Mouse (Mus musculus): ENCODE results near the gene Dolpp1. TPM values are rescaled to one million over a fixed set of nuclear protein-coding genes. Genes with fewer than 3 reads are reported as not detected.
A peak's percentile ranks its signal among the peaks of the same experiment; 100 is the strongest.

The Dolpp1 gene
- 10 to 100 TPM; 18.2 to 18.7 TPM for total RNA-seq (2021)
- long read RNA-seq, experiment 1, transcript Dolpp1-201 (8 exons, 2,251 nt) = major isoform, 23 of 28 reads
- long read RNA-seq, experiment 1, partial matches to known transcripts = 1 of 28 reads
- long read RNA-seq, experiment 1, other reads (novel, unspliced or antisense) = 4 of 28 reads
- long read RNA-seq, experiment 2, transcript Dolpp1-201 (8 exons, 2,251 nt) = major isoform, 10 of 11 reads
- long read RNA-seq, experiment 2, partial matches to known transcripts = 0 of 11 reads
- long read RNA-seq, experiment 2, other reads (novel, unspliced or antisense) = 1 of 11 reads

DNA sequence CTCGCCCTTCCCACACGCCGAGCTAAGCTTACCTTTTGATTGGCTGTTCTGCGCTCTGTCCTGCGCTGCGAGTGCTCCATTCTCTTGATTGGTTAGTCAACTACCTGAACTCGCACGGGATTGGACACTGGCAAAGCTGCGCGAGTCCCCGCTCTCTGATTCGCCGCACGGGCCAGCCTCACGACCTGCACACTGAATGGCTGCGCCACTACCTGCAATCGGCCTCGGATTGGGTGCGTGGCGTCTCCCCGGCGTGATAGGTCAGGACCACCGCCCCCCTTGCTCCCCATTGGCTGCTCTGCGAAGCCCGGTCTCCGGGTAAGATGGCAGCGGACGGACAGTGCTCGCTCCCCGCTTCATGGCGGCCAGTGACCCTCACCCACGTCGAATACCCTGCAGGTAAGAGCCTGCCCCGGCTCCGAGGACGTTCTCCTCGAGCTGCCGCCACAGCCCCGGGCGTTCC, at the start of gene Dolpp1:
Gene Dolpp1, plus strand, starts transcription at position 141 of the 463 bp plus-strand sequence.
- peak; percentile 97 for DNase-seq

DNA sequence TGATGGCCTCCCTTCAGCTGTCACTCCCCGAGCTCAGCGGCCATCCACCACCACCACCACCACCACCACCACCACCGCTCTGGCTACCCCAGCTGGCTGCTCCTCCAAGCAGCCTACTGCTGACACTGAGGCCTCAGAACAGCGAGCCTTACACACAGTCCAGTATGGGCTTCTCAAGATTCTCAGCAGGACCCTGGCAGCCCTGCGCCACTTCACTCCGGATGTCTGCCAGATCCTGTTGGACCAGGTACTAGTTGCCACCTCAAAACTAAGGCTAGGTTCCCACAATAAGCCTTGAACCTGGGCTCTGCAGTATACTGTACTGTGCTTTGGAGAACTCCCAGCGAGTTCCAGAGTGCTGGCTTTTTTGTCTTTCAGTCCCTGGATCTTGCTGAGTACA, 49.5 kb upstream of the Dolpp1 start:
- DNase-seq = no peak

DNA sequence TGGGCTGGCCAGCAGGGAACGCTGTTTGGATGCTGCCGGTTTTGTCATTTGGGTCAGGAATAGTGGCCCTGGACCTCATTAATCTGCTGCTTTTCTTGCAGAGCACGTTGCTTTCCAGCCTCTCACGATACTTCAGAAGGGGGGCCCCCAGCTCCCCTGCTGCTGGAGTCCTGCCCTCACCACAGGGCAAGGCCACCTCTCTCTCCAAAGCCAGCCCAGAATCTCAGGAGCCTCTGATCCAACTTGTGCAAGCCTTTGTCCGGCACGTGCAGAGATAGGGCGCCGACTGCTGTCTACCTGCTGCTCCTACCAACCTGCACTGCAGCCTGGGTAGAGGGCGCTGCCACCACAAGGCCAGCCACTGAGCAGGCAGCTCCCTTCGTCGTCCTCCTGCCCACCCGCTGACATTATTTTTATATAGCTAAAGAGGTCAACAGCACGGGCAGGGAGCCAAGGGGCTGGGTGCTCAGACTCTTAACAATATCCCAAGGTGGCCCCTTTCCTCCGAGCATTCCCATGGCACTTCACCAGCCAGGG, 48.4 kb upstream of the Dolpp1 start:
- DNase-seq = peak; percentile 70 to 75

DNA sequence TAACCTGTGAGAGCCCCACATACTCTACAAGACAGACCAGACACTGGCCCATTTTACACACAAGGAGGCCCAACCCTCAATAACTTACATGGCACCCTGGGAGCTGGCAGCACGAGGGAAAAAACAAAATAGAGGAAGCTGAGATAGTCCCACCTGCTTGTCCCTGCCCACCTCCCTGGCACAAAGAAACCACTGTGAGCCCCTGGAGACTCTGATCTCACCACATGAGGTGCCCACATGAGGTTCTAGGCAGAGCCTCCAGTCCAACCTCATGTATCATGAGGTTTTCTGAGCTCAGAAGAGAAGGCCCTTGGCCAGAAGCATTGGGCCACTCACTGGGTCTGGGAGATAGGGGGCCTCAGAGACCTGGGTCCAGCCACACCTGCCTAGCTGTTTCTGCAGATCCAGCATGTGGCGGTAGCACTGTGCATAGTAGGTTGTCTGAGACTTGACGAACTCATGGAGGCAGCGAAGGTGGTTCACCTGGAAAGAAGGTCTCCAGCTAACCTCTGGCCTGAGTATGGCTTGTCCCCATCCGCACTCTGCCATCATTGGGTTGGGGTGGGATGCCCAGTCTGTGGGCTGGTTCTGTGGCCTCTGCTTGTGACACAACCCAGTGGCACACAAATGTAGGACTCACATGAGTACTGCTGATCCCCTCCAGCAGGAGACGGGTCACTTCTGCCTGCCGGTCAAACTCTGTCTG, 45.9 kb upstream of the Dolpp1 start:
- no peak for DNase-seq

DNA sequence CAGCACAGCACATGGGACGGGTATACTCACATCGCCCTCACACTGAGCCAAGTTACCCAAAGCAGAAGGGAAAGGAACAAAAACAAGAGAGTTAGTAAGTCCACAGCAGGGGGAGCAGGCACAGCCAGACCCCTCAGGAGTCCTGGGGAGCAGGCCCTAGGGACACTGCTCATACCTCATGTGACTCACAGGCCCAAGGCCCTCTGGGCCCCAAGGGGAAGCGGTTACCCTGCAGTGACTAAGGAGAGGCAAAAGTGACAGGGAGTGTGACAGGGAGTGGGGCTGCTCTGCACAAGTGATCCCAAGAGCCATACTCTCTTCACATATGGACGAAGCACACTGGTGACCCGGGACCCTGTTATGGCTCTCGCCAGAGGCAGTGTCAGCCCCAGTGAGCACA, 42.9 kb upstream of the Dolpp1 start:
- DNase-seq = peak; percentile 68 to 74

DNA sequence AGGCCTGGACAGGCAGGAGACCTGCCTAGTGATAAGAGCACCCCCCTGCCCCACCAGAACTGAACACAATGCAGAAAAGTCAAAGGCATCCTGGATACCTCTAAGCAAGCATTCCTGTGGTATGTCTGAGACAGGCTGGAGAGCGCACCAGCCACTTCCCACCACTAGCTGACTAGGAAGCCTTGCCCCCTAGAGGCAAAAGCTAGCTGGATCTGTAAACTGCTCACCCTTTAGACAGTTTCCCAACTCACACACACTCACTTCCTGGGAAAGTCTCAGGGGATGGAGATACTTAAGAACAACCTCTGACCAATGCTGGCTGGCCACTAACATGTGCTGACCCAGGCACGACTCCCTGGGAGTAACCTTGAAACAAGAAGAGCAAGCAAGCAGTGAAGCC, 40.9 kb upstream of the Dolpp1 start:
- DNase-seq = no peak

DNA sequence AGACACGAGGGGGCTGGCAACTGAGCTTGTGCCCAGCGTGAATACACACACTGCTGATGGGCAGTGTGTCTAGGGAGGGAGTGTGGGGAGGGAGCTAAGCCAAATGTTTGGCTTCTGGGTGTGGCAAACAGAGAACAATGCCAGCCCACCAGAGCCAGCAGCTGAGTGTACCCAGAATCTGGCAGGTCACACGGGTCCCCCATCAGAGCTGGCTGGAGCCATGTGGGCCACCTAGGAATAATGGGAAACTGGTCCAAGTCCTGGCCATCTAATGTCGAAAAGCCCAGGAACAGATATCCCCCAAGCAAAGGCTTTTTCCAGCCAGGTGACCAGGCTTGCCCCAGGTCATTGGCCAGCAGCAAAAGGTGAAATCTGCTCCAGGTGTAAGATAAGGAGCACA, 36.2 kb upstream of the Dolpp1 start:
- no peak for DNase-seq

DNA sequence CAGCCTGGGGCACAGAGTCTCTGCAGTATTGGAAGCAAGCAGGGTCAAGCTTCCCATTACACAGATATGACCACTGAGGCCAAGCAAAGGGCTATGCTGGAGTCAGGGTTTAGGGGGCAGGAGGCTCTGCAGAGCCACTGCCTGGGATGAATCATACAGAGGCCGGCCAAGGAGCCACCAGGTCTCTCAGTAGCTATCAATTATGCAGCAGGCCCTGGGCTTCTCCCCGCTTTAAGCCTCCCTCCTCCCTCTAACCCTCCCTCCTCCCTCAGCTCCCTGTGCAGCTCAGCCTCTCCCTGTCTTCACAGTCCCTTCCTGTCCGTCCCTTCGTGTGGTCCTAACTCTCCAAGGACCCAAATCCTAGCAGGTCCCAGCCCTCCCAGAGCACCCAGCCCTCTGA, 35.8 kb upstream of the Dolpp1 start:
- DNase-seq = peak; percentile 42 to 50

DNA sequence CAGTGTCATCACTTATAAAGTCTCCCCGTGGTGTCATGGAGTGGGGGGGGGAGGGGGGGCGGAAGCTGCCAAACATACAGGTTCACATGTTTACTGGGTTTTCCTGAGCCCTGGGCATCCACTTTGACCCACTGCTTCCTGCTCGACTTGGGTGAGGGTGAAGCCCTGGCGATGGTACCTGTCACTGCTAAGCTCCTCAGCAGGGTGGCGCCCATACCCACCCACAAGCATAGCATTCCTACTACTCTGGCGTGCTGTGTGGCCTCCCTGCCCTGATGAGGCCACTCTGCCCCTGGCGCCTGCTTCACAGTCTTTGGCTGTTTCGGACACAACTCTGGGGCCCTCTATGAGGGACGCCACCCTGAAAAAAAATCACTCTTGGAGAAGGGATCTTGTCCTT, 35.1 kb upstream of the Dolpp1 start:
- DNase-seq = no peak

DNA sequence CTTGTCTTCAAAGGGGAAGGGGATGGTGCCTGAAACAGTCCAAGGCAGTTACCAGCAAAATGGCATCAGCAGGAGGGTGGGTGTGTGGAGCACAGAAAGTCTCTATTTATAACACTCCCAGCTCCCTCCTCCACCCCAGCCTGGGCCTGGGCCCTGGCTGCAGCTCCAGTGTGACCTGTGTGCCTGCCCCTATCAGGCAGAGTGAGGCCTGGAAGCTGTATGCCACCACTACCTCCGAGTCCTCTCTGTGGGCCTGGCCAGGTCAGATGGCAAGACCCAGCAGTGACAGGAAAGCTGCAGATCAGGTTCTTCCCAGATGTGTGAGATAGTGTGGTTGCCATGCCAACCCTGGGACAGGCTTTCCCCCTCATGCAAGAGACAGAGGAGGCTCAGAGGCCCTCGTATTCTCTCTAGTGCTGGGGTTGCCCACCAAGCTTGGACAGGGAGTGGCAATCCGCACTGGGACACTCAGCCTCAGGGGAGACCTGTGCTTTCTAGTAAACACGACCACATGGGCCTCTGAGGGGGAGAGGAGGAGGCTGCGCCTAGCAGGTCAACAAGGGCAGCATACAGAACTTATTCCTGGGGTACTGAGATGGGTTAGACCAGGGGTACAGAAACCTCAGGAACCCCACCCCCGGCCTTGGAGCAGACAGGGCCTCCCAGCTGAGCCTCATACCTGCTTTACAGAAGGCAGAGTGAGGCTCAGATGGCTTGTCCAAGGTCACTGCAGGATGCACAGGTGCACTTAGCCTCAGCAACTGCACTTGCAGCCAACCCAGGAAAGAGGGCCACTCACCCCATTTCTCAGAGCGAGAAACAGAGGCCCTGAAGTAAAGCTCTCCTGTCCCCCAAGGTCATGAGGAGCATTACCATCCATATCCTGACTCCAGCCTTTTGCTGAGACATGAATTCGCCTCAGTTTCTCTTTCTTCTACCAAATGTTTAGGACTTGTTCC, 34.2 kb upstream of the Dolpp1 start:
- no peak for DNase-seq

DNA sequence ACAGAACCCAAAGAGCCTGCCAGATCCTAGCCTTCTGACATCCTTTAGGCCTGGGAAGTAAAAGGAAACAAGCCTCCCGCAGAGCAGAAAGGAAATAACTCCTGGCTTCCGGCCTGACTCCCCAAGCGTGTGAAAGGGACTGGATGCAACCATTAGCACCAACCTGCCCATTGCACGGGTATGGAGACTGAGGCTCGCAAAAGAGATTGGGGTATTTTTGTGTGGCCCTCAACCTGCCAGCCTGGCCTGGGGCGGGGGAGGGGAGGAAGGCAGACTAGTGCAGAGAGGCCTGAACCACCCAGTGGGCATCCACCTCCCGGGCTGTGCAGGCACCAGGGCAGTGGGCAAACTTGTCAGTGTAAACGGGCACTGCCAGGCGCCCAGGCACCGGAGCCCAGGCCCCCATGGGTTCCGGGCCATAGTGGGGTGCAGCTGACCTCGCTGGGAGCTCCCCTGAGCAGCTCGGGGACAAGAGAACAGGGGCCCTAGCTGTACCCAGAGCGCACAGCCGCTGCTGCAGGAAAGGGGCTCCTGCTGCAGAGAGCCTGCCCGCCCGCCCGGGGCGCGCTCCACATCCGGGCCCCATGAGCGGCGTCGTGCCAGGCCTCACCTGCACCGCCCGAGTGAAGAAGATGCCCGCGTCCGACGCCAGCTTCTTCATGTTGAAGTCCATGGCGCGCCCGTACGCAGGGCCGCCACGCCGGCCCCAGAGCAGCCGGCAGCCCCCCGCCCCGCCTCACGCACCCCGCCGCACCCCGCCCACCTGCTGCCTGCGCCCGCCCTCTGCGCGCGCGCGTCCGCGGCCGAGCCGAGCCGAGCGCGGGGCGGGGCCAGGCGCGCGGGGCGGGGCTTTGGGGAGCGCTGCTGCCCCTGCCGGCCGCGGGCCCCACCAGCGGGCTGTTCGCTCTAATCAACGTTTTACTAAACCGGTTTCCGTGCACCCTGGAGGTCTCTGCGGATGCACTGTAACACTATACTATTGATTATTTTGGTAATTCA, 33.2 kb upstream of the Dolpp1 start, which contains the start of gene Sh3glb2:
Gene Sh3glb2, minus strand, starts transcription at position 805 of the 999 bp plus-strand sequence.
- peak; percentile 89 to 97 for DNase-seq

DNA sequence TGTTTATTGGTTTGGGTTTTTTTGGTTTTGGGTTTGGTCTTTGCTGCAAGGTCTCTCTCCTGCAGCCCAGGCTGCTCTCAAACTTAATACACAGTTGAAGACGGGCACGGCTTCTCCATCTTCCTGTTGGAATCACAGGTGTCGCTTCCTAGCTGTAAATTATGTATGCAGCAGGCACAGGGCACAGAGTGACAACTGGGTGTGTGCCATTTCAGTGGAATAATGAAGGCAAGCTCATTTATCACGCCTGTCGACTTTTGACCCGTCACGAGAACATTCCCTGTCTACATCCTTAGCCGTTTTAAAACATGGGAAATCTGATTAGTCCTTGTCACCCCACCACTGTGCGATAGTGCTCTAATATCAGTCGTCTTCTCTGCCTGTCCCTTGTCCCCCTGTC, 31.4 kb upstream of the Dolpp1 start:
- no peak for DNase-seq

DNA sequence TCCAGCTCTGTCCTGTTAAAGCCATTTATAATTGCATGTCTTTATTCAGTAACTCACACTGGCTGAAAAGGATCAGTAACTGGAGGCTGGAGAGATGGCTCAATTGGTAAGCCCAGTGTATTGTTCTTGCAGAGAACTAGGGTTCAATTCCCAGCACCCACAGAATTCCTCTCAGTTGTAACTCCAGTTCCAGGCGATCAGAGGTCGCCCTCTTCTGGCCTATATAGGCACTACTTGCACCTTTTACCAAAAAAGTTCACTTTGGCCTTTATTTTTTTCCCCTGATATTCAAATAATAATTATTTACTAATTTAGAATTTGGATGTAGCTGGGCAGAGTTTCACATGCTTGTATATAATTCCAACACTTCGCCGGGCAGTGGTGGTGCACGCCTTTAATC, 29.2 kb upstream of the Dolpp1 start:
- DNase-seq = no peak

DNA sequence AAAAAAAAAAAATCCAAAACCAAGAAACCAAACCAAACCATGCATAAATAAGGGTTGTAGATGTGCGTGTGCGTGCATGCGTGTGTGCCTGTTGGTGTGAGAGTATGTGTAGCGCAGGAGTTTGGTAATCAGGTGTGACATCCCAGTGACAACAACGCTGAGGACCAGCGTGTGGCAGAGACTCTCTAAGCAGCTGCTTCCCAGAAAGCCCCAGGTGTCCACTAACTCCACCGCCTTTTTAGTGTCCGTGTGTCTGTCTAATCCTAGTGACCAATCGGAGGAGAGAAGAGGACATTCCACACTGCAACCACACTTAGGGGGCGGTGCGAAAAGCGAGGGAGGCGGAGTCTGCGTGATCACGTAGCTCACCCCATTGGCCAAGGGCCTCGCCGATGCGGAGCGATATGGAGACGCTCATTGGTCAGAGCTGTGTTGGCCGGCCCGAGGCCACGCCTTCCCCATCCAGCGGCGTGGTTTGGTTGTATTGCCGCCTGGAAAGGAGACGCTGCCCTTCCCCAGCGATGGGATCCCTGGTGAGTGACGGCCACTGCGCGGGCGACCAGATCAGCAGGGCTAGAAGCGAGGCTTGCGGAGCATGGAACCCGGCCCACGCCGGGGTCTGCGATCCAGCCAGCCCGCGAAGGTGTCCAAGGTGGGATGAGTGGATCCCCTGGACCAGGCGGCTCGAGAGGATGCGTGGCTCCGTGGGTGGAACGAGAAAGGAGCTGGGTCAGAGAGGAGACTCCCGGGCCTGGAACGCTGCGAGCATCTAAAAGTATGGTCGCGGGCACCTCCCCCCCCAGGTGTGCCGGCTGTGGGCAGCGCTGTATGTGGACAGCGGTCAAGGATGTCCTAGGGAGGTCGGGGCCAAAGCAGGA, 28.0 kb upstream of the Dolpp1 start, which contains the start of gene Miga2:
Gene Miga2, plus strand, starts transcription at position 461 of the 878 bp plus-strand sequence.
- peak; percentile 99 for DNase-seq

DNA sequence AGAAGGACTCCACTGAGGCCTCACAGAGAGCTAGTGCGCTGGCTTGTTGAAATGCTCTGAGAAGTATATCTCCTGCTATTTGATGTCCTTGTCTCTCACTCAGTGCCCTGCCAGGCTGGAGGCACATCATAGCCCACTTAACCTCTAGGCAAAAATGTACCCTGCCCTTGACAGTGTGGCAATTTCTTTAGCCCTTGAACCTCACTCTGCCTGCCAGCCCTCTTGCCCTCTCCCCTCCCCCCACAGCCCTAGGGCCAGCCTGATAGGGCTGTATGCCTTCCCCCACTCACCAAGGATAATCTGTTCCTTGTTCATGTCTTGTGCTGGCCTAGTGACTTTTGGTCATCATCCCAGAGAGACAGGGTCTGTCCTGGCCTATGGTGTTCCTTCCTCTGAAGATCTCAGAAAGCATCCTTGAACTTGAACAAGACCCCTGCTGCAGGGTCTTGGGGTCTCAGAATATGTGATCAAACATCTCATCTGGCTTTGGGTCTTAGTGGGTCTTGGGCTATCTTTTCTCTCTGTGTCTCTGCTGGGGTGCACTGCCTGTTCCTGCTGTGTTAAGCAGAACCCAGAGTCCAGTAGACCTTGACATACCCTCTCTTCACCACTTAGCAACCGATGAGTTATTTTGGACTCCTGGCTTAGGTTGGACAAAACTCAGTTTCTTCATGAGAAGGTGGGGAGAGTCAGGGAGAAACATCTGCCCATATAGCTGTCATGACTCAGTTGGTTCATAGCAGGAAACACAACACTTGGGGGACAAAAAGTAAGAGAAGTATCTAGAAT, 26.6 kb upstream of the Dolpp1 start:
- peak; percentile 40 to 67 for DNase-seq

DNA sequence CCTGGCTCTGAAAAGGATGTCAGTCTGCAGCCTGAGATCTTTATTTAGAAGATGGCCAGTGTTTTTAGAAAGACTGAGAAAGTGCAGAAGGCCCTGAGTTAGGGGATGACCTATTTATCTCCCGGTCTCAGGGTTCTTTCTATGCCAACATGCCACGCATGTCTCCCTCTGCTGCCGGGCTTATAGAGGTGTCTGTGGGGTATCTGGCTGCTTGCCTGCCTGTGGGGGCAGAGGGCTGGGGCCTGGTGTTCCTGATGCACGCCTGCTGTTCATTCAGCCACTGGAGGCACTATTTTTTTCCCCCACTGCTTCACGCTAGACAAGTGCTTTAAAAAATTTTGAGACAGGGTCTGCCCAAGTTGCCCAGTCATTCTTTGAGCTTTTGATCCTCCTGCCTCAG, 25.9 kb upstream of the Dolpp1 start:
- no peak for DNase-seq

DNA sequence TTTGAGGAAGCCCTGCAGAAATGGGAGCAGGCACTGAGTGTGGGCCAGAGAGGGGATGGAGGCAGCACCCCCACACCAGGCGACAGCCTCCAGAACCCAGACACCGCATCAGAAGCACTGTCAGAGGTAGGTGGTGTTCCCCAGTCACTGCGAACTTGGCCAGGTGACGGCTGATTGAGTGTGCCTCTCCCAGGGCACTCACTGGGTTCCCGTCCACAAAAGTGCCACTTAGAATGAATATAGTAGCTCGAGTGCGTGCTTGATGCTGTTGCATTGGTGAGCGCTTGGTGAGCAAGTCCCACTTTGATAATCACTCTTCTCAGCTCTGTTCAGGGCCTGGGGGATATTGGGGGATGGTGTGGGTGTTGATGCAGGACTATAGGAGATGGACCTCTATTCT, 20.5 kb upstream of the Dolpp1 start:
- DNase-seq = no peak

DNA sequence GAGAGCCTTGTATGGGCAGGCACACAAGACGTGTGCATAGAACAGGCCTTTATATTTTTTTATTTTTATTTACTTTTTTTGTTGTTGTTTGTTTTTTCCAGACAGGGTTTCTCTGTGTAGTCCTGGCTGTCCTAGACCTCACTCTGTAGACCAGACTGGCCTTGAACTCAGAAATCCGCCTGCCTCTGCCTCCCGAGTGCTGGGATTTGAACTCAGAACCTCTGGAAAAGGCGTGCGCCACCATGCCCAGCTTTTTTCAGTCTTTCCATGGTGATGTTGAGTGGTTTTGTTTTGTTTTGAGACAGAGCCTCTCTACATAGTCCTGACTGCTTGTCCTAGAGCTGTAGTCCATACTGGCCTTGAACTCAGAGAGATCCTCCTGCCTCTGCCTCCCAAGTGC, 19.3 kb upstream of the Dolpp1 start:
- DNase-seq = no peak

DNA sequence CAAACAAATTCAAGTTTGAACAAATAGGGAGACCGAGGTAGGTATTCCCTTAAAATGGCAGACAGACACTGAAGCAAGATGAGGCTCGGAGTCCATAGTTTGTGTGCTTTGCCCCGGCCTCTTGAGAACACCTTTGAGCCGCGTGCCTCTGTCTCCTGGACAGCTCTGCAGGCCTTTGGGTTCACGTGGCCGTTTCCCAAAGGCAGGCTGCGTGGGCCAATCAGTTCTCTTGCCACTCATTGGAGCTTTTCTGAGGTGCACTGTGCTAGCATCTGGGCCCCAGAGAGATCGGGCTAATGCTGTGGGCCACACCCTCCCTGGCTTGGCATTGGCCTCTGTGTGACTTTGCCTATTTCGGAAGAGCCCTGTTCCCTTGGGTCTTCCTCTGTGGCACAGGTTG, 16.2 kb upstream of the Dolpp1 start:
- DNase-seq = peak in 1 of 2 experiments; percentile 41
